Mouse (Mus musculus) G1E (cell line): ENCODE measurements around the gene Trmo.

Source experiments
- CTCF ChIP-seq: IDR thresholded peaks from 2 replicates; pipeline ENCODE4 v1.5.1; 2012; ENCODE audit warnings: low read depth, low read length, inconsistent platforms, mixed read lengths
- GATA1 ChIP-seq: IDR thresholded peaks from 2 replicates; pipeline ENCODE4 v1.6.1; 2012; ENCODE audit warnings: borderline replicate concordance, low read length, inconsistent platforms, mixed read lengths
- GATA2 ChIP-seq: IDR thresholded peaks from 2 replicates; pipeline ENCODE4 v1.6.1; 2012; ENCODE audit warnings: low read depth, low read length, inconsistent platforms, borderline replicate concordance
- POLR2AphosphoS5 ChIP-seq: IDR thresholded peaks from 2 replicates; pipeline ENCODE4 v1.6.1; 2012; ENCODE audit warnings: low read depth, low read length, inconsistent platforms; ENCODE audit not compliant: insufficient replicate concordance

DNA sequence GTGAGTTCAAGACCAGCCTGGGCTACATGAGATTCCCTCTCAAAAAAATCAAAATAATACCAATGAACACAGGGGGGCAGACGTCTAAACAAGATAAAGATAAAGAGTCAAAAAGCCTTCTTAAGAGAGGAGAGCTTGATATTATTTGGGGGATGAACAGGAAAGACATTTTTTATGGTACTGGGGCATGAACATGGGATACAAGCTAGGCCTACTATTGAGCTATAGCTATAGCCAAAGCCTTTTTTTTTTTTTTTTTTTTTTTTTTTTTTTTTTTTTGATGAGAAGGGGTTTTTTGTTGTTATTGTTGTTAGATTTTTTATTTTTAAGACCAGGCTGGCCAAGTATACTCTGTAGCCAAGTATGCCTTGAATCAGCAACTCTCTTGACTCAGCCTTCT, 22.9 kb upstream of the Trmo start:
- TF ChIP-seq CTCF, result no peak
- TF ChIP-seq GATA2, result no peak
- TF ChIP-seq POLR2AphosphoS5, result no peak
- no peak for TF ChIP-seq GATA1
